Mouse (Mus musculus) megakaryocyte-erythroid progenitor cell, adult 5-6 weeks (primary cell): Measurements from ENCODE around the gene Jtb. TPM values are rescaled to one million over a fixed set of nuclear protein-coding genes. Genes with fewer than 3 reads are reported as not detected.

Experiments
- ATAC-seq: replicated peaks from 2 replicates; pipeline ENCODE4 v1.8.0; 2016; ENCODE audit warnings: mild to moderate bottlenecking, inconsistent platforms; ENCODE audit not compliant: severe bottlenecking, poor library complexity, low FRiP score, low TSS enrichment
- total RNA-seq, 2 experiments: library from RNA; stranded (forward) in 1 of 2; stranded (reverse) in 1 of 2; fragments of 200-1000, 215-1000 nt in 1 of 2; fragments of >200 nt in 1 of 2; fragmentation: Nextera tagmentation in 1 of 2; gene quantifications; 2 replicates each; pipeline ENCODE4 v1.2.3; 2014 to 2017

Gene Jtb
- 72.0 and 95.1 TPM in 2 replicates for total RNA-seq (2014; fragmentation: Nextera tagmentation)
- 38.3 and 48.5 TPM in 2 replicates for total RNA-seq (2017)

GRCm38 (mm10) chr3:90231507-90232333, at the start of gene Jtb:
Gene Jtb, plus strand, starts transcription at chr3:90231597.
- peak; percentile 98 for ATAC-seq

- no peak for ATAC-seq
Observed at GRCm38 (mm10) chr3:90183581-90183980, 47.8 kb upstream of the Jtb start.

GRCm38 (mm10) chr3:90190859-90191510, 40.4 kb upstream of the Jtb start:
- ATAC-seq = no peak

- no peak for ATAC-seq
Observed at GRCm38 (mm10) chr3:90194759-90195158, 36.6 kb upstream of the Jtb start.

GRCm38 (mm10) chr3:90195644-90196043, 35.8 kb upstream of the Jtb start:
- no peak for ATAC-seq

GRCm38 (mm10) chr3:90197548-90197947, 33.8 kb upstream of the Jtb start:
- no peak for ATAC-seq

- no peak for ATAC-seq
Observed at GRCm38 (mm10) chr3:90202884-90203283, 28.5 kb upstream of the Jtb start.

- no peak for ATAC-seq
Observed at GRCm38 (mm10) chr3:90203619-90204018, 27.8 kb upstream of the Jtb start.

- ATAC-seq = no peak
Observed at GRCm38 (mm10) chr3:90204582-90204981, 26.8 kb upstream of the Jtb start.

- no peak for ATAC-seq
Observed at GRCm38 (mm10) chr3:90208662-90209061, 22.7 kb upstream of the Jtb start.

- no peak for ATAC-seq
Observed at GRCm38 (mm10) chr3:90209908-90210566, 21.4 kb upstream of the Jtb start.

- no peak for ATAC-seq
Observed at GRCm38 (mm10) chr3:90211475-90212398, 19.7 kb upstream of the Jtb start.

GRCm38 (mm10) chr3:90212723-90213122, 18.7 kb upstream of the Jtb start:
- no peak for ATAC-seq

- ATAC-seq = peak; percentile 93
Observed at GRCm38 (mm10) chr3:90213377-90213866, 18.0 kb upstream of the Jtb start, which contains the start of the genes Rps27 and Rab13. Gene Rps27, minus strand, starts transcription at chr3:90213651. Gene Rab13, plus strand, starts transcription at chr3:90213695.

GRCm38 (mm10) chr3:90213956-90214684, 17.3 kb upstream of the Jtb start:
- ATAC-seq = no peak

GRCm38 (mm10) chr3:90215825-90216380, 15.5 kb upstream of the Jtb start:
- no peak for ATAC-seq

- peak; percentile 71 for ATAC-seq
Observed at GRCm38 (mm10) chr3:90220088-90220487, 11.3 kb upstream of the Jtb start.

GRCm38 (mm10) chr3:90220531-90220951, 10.9 kb upstream of the Jtb start:
- ATAC-seq = no peak
